Mouse (Mus musculus) ZHBTc4 (cell line): ENCODE data around the gene Thbs4.
A peak's percentile ranks its signal among the peaks of the same experiment; 100 is the strongest.

ENCODE experiments used
- DNase-seq: peaks from one replicate; pipeline ENCODE4 v3.0.0-alpha.2; 2011; ENCODE audit warnings: low read depth, low spot score

The Thbs4 gene

DNA sequence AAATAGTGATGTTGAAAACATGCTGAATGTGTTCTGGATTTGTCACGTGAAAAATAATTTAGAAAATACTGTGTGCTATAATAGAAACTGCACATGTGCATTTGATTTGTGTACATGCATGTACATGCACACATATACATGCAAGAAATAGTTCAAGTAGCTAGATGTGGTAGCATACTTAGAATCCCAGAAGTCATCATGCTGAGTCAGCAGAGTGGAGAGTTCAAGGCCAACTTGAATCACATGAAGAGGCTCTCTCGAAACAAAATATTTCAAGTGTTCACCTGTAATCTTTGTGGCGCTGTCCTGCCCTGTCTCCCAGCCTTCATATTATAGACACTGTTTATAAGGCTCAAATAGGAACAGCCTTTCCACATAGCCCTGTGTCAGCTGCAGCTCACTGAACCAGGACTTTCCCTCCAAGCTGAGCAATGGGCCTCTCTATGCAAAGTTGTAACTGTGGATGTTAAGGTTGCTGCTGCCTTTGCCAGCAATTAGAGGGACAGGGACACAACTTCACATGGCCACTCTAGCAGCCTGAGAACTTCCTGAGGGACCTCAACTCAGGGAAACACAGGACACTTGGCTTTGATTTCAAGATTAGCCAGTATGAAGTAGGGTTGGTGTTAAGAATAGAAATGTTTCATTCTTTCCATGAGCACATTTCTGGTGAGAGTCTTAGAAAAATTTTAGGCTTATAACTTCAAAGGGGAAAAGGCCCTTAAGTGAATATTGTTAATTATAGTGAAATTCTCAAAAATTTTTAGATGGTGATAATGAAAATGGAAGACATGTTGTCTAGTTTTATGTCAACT lies 76.6 kb downstream of the Thbs4 start:
- no peak for DNase-seq

DNA sequence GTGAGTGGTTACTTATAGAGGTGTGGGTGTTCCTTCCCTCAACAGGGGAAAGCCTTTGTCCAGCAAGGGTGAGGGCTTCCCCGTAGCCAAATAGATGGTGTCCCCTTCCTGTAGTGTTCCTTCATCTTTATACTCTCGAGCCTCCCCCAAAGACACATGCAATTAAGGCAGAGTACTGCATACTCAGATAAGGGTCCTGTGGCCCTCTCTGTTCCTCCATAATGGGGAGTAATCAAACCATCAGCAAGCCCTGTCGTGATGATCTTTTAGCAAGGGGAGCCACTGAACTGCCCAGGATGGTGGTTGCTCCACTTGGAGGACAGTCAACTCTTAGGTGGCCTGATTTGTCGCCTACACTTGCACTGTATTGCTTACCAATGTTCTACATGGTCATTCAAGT lies 82.0 kb downstream of the Thbs4 start:
- no peak for DNase-seq

DNA sequence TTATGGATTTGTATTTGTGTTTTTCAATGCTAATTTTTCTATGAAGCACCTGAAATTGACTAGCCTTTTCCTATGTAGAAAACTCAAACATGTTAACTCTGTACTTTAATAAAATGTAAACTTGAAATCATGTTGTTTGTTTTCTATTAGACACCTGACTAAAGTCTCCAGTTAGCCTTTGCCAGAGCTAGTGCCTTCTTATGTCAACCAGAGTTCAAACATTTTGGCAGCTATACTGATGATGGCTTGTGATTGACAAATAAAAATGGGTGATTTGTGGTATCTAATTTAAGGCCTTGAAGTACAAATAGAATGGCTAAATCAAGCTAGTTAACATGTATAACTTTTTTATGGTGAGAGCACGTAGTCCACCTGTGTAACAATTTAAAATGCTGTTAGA lies 82.8 kb downstream of the Thbs4 start:
- no peak for DNase-seq

- DNase-seq = no peak
These were observed 84.3 kb downstream of the Thbs4 start for GRCm38 (mm10) chr13:92710361-92710760.

- DNase-seq = peak; percentile 40
These were observed 85.1 kb downstream of the Thbs4 start for GRCm38 (mm10) chr13:92709535-92709934.

GRCm38 (mm10) chr13:92708466-92708865 lies 86.2 kb downstream of the Thbs4 start:
- DNase-seq = no peak

- no peak for DNase-seq
These were observed 86.7 kb downstream of the Thbs4 start for GRCm38 (mm10) chr13:92707941-92708340.

GRCm38 (mm10) chr13:92706342-92707061 lies 88.1 kb downstream of the Thbs4 start:
- no peak for DNase-seq

- DNase-seq = no peak
These were observed 89.5 kb downstream of the Thbs4 start for GRCm38 (mm10) chr13:92705016-92705535.

DNA sequence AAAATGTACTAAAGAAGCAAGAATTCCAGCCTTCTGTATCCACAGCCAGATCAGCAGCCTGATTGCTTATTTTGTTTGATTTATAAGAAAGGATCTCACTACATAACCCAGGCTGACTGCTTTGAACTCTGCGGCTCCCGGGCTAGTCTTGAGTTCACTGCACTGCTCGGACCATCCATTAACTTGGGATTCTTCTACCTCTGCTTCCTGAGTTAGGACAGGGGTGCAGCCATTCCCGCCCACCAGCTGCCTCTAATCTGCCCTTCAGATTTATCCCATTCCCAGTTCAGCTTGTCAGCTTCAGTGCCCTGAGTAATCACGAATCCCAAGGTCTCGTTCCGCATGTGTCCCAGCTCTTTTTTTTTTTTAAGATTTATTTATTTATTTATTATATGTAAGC lies 90.4 kb downstream of the Thbs4 start:
- DNase-seq = no peak

- peak; percentile 91 for DNase-seq
These were observed 91.2 kb downstream of the Thbs4 start for GRCm38 (mm10) chr13:92703241-92704027.

GRCm38 (mm10) chr13:92702035-92702434 lies 92.6 kb downstream of the Thbs4 start:
- DNase-seq = no peak
